Mouse (Mus musculus) lung, postnatal 25 days (tissue): ENCODE measurements at regions not wholly inside any gene's neighbourhood (a gene's known extent, or its start where the extent isn't known, plus 50 kb on each side); places are given as distances from the start of the nearest gene placed in this dataset.

Source experiments
- DNase-seq: peaks from one replicate; pipeline ENCODE4 v3.0.0; 2022; ENCODE audit warnings: low spot score

DNA sequence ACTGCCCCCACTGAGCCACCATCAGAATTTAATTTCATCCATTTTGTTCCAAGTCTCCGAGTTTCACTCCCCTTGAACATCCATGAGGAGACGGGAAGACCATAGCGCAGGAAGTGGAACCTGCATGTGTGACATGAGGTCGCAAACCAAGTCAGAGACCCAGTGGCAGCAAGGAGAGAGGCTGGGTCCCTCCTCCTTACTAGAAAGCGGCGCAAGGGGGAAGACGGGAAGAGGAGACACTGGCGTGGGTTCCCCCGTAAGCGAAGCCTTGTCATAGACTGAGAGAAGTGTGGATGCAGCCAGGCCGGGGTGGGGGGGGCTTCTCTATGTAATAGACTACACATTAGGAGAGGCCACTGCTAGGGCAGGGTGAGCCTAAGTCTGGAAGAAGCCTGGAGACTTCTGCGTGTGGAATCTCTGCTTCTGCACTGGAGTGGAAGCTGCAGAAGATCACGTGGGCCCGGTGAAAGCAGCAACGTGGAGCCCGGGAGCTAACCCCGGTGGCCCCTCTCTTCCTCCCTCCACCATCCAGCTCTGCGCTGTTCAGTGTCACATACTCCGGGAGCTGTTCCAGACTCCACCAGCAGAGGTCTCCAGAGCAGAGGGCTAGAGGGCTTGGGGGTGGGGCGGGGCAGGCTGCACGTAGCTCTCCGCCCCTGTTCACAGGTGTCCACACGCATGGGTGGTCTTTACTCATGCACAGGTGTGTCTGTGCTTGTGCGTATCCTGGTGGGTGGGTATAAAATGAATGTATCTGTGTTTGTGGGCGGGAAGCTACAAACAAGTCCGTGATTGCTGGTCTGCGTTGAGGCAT is 159.4 kb downstream of the Zfp36l2 start:
- DNase-seq: peak; percentile 88

DNA sequence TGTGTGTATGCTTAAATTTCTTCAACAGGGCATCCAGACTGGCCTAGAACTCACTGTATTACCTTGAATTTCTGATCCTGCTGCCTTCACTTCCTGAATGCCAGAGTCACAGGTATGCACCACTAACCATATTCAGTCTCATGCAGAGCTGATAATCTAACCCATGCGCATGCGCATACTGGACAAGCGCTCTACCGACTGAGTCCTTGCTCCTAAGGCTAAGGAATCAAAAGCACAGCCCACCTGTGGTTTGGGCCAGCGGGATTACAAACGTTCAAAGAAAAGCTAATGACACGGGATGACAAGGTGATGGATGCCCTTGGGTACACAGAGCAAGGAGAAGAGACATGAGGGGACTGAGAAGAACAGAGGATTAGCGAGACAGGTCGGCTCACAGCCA is 160.5 kb downstream of the Zfp36l2 start:
- no peak for DNase-seq

DNA sequence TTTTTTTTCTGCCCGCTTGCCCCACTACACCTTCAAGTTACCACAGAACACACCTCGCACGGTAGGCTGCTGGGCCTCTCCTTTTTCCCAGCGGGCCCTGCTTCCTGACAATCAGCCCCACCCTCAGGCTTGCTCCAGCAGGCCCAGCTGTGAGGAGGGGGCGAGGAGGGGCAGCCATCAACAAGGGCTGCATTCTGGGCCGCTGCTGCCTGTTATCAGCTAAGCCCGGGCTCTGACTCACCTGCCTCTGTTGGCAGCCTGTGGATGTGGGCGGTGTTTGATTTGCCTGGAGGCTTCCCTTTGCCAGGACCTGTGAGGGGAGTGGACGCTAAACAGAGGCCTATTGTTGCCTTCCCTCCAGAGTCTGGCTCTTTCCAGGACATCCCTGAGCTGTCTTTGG is 161.6 kb downstream of the Zfp36l2 start:
- peak; percentile 63 for DNase-seq

DNA sequence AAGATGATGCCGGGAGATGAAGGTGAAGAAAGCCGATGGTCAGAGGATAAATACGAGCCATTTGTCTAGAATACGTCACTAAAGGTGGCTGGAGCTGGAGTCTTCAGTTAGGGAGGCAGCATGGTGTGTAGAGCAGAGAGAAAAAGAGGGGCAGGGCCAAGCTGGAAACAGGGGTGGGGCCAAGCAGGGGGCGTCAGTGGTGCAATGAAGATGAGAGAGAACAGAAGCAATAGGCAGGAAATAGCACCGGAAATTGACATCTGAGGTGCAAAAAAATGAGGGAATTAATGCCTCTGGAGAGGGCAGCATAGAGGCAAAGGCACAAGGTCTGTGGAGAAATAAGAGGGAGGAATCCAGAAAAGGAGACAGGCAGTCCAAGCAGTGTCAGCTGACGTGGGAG is 165.4 kb downstream of the Zfp36l2 start:
- DNase-seq: no peak

DNA sequence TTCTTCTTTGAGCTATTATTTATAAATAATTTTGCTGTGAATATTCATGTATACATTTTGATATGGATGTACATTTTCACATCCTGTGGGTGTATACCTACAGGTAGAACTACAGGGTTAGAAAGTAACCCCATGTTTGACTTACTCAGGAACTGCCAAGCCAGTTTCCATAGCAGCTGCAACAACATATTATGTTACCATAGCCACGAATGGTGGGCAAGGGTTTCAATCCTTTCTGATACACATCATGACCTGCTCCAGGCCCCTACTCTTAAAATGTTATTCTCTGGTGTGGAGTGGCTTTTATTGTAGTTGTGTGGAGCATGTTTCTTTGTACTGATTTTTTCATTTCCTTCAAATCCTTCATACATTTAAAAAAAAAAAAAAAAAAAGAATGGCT is 168.9 kb downstream of the Zfp36l2 start:
- no peak for DNase-seq

DNA sequence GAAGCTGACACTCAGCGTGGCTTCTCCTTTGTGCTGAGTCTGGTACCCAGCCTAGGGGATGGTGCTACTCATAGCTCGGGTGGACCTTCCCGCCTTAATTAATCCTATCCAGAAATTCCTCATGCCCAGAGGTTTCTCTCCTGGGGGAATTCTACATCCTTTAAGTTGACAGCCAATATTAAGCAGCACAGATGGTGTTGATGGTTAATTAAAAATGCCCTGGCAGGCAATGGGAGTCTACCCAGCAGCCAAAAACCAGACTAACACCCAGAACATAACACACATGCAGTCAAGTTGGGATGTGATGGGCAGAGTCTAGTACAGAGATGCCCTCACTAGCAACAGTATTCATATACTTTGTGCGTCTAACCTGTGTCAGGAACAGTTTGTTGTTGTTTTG is 169.9 kb downstream of the Zfp36l2 start:
- no peak for DNase-seq

DNA sequence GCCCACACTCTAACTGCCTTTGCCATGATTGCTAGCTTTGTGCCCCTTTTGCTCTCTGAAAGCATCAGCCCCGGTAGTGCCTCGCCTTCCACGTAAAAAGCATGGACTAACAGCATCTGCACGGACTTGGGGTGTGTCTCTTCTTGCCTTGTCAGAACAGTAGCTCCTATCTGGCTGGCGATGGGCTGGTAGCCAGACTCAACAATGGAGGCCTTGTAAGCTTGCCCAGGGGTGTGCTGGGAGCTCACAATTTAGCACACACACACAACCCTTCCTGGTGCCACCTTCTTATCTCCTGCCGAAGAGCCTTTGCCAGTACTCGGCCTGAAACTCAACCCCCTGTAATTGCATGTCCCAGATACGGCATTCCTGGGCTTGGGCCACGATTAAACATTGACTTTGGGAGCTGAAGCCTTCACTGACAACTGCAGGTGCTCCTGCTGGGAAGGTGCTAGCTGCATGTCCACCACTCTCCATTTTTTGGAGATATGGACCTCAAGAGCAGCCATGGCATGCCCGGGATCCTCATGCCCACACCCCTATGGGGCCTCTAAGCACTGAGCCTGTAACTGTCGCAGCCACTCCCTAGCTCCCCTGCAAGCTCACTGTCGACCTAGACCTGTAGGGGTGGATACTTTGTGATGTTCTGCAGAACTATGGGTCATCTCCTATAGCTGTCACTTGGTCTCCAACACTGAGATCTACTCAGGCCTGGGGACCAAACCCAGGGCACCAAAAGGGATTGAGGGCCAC is 166.7 kb upstream of the Haao start:
- DNase-seq: no peak

DNA sequence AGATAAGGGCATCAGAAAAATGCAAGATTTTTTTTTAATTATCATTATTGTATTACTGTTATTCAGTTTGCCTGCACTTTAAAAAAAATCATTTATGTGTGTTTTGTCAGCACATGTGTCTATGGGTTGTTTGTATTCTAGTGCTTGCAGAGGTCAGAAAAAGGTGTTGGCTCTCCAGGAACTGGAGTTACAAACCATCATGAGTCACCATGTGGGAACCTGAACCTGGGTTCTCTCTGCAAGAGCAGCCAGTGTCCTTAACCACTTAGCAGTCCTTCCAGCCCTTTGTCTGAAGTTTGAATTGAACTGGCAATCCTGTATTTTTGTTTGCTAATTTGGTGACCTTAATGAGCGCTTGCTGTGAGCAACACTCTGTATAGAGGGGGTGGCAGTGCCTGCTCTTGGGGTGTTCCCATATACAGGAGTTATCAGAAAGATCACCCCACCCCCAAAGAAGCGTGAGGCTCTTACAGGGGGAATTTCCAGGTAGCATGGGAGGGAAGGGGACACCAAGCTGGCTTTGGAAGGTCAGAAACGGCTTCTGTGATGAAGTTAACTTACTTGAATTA is 162.8 kb upstream of the Haao start:
- DNase-seq: no peak

DNA sequence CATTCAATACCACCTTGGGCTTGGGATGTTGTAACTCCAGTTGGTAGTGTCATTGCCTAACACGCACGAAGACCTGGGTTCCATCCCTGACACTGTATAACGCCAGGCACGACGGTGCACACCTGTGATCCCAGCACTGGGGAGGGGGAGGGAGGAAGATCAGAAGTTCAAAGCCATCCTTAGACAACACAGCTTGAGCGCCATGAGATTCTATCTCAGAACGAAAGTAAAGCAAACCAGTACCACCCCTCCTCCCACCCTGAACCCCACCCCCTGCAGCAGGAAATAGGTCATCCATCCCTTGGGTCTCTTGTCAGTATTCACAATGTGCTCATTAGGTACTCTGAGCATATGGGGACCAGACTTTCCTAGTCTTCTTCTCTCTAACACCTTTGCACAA is 162.2 kb upstream of the Haao start:
- DNase-seq: no peak

DNA sequence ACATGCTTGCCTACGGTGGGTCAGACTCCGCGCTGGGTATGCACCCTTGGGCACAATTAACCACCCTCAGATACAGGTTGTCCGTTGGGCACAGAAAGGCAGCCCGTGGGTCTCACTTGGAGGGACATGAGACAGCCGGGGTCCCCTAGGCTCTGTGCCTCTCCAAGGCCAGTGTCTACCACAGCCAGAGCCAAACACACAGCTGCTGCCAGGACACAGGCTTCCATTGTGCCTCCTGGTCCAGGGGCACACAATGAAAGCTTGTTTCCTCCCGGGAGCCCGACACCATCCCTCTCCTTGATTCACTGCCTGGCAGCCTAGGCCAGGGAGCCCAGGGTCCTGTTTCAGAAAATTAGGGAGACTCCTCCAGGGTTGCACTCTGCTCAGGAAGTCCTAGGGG is 161.4 kb upstream of the Haao start:
- DNase-seq: no peak

DNA sequence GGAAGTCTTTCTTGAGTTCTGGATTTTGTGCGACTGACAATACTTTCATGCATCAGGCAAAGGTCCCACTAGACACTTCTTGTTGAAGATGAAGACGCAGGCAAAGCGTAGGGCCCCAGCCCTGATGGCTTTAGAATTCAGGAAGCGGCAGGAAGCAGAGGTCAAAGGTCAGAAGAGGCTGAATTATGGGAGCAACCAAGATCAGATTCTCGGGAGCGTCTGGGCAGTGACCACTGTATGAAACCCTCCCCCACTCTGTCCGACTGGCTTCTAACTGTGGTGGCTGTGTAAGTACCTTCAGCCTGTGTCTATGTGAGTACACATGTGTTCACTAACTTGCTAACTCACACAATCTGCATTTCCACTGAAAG is 160.9 kb upstream of the Haao start:
- no peak for DNase-seq

DNA sequence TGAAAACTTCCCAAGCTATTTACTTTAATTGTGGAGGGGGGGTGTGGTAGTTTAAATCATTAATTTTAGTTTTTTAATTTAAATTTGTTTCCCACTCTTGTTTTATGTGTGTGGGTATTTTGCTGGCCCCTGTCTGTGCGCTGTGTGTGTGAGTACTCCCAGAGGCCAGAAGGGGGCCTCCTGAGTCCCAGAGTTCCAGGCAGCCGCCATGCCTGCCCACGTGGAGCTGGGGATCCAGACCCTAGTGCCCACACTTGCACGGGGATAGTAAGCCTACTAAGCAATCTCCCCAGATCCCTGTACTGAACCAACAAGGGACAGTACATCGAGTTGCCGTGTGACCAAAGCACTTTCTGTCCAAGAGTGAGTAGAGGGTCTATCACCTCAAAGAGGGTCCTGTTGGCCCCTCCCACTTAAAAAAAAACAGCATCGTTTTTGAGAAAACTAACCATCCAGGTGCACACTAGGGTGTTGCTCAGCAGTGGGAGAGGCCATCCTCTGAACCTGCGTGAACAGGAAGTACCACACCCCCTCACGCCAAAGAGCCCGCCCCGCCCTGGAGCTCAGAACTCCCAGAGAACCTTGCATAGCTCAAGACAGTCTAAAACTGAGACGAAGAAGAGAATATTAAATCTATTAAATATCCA is 160.4 kb upstream of the Haao start:
- DNase-seq: no peak

DNA sequence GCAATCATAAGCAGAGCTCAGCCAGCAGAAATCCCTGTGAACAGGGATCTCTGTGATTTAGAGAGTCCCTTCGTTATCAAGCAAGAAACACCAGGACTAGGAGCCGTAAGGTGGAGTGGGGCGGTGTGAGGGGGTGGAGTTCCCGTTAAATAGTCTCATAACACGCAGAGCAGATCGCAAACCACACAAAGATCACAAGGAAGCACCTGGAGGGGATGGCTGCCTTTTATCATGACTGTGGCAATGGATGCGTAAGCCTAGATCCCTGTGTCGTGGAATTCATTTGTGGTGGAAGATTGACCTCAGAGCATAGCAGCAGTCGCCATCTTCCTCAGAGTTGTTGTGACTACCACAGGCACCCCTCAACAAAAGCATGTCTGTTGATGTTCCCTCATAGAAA is 159.0 kb upstream of the Haao start:
- DNase-seq: no peak

DNA sequence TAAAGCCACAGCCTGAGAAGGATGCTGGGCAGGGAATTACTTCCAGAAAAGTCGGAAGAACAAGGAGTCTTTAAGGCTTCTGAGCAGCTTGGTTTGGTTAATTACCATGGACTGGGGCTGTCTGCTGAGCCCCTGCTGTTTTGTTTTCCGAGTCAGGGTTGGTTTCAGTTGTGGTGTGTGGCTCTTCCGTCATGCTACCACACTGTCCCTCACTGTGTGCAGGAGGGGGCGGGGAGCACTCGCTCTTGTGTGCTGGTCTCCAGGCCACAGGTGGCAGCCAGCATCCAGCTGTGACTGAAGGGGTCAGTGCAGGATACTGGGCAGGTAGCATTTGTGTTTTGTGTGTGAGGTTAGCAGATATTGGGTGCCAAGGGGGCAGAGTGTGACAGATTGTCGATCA is 156.5 kb upstream of the Haao start:
- DNase-seq: no peak

DNA sequence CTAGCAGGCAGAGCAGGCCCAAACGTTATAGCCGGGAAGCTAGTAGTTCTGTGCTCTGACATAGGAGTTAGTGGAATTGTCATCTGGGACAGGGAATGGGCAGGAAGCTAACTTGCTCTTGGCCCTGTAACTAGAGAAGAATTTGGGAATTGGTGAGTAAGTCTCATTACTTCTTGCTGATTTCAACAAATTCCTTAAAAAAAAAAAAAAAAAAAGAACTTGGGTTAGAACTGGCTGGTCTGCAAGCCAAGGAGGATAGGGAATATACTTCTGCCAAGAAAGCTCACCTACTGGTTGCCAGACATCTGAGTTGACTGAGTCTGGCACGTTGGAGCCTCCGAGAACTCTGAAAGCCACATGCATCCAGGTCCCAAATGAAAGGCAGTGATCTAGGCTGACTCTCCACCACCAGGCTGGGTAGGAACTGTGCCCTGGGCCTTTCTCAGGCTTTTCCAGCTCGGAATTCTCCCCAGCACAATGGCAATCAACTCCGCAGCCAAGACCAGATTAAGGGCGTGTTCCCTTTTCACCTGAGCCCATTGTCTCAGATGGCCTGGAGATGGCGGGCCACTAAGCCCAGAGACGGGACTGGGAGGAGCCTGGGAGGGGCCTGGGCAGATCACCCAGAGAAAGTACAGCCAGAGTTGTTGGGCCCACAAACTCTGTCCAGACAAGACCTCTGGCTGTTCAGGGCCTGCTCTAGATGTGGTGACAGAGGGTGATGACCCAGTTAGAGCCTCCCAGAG is 155.9 kb upstream of the Haao start:
- no peak for DNase-seq

DNA sequence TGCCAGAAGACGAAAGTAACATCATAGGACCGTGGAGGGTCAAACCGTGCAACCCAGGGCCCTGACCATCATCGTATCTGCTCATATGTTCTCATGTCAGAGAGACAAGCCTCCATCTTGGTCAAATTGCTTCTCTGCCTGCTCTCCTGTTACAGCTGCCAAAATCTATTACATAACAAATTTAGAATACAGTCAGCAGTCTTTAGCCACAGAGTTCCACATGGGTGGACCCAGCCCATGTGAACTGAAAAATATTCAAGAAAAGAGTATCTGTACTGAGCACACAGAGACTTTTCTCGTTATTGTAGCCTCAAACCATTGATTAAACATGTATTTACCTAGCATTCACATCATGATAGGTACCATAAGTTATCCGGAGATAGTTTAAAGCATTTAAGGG is 155.2 kb upstream of the Haao start:
- no peak for DNase-seq

DNA sequence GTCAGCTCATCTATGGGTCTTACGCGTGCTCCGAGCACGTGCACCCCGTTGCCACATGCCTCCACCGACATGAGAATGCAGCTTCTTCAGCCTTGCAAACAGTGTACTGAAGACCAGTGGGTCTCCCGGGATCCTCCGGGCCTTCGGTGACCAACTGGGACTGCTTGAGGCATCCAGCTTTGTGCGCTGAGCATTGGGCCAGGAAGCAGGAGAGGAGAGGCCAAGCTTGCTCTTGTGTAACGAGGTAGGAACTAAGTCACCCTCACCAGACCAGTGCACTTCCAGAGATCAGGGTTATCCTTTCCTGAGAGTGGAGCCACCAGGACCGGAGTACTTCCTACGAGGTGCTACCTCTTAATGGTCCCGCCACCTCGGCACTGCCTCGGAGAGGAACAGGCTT is 154.6 kb upstream of the Haao start:
- DNase-seq: no peak

DNA sequence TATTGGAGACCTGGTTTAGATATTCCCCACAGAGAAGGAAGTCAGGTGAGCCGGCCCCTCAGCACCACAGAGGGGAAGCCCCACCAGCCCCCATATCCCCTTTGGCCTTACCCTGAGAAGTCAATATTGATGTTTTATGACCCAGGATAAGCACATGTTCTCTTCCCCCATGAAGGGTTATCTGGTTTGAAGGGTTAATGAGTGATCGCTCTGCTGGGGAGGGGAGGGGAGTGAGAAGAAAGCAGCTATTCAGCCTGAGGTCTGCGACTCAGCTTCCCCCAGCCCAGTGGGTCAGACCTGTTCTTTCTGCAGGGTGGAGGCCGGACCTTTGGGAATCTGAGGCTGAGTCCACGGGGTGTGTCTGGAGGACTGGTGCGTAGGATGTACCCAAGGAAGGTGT is 152.4 kb upstream of the Haao start:
- no peak for DNase-seq

DNA sequence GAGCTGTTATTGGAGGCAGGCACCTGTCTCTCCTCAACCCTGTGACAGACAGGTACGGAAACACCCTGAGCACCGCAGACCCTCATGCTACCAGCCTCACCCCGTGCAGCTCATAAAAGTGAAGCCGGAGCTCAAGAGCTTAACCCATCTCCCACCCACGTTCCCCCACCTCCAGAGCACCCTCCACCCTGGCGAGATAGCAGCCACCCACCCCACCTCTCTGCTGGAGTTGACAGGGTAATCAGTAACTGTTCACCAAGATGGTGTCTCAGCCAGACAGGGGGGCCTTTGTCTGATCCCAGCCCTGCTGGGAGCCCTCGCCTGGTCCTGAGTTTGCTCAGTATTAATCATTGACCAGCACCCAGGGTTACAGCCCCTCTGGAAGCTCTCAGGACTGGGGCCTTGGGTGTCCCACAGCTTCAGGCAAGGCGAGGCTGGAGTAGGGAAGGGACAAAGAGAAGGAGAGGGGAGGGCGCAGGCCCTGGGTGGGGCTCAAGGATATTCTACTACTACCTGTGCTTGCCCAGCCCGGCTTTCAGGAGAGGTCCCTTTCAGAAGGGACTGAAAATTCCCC is 151.3 kb upstream of the Haao start:
- DNase-seq: no peak

DNA sequence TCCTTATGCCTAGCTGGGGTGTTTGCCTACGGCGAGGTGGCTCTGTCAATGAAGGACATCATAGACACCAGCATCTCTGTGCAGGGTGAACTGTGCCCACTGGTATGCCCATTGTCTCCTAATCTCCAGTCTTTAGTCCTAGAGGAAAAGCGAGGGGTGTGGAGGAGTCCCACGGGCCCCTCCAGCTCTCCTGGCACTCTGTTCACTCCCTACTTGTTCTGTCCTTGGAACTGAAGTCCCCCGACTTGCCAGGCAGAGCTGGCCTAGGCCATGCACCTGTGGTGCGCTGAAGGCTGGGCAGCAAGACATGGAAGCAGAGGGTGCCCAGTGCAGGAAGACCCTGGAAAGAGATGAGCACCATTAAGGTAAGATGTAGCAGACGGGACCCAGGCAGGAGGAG is 150.6 kb upstream of the Haao start:
- DNase-seq: no peak

DNA sequence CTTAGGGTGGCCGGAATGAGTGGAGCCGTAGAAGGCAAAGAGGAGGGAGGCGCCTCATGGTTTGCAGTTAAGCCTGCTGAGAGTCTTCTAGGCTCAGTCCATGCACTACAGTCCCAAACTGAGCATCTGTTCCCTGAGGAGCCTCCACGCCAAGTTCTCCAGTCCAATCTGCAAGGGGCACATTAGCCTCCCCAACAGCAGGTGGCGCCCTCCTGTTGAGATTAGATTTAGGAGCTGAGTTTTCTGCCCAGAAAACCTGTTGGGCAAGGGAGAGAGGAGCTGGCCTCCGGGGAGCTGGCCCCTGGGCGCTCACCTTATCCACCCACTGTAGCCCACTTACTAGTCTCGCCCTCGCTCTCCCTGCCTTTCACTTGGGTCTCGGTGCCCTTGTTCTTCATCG is 150.0 kb upstream of the Haao start:
- peak; percentile 82 for DNase-seq

DNA sequence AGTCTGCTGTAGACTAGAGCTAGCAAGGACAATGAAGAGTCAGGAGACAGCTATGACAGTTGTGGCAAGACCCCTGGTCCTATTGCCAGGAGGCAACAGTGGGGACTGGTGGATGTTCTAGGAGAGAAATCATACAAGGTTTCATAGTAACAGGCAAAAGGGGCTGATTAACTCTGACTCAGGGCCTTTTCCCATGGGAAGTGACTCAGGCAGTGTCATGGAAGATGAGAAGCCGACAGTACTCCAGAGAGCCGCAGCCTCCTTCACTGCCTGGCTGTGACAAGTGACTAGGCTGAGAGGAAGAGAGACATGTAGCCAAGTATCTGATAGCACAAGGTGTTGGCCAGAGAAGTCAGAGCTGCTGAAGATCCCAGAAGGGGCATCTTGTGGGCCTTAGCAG is 145.3 kb upstream of the Haao start:
- DNase-seq: no peak
